Mouse (Mus musculus): ENCODE data around the gene Pxn. TPM values are rescaled to one million over a fixed set of nuclear protein-coding genes. Genes with fewer than 3 reads are reported as not detected.

Pxn gene
- polyA plus RNA-seq, 1 experiment from 2014 or later, result 32.6 TPM

Other genes with a start within 250 kb of the Pxn start
- gene Rnf10, start 233.8 kb upstream of the Pxn start, polyA plus RNA-seq (2016; fragmentation: Nextera tagmentation; extraction: Ambion mirVana), result 132 and 172 TPM in 2 replicates
- 49.6 and 55.1 TPM in 2 replicates for gene Coq5, start 227.0 kb upstream of the Pxn start, polyA plus RNA-seq (2016; fragmentation: Nextera tagmentation; extraction: Ambion mirVana)
- gene Dynll1, start 205.7 kb upstream of the Pxn start, polyA plus RNA-seq (2016; fragmentation: Nextera tagmentation; extraction: Ambion mirVana), result 1,684 and 1,740 TPM in 2 replicates
- 383 and 387 TPM in 2 replicates for gene Srsf9, start 179.5 kb upstream of the Pxn start, polyA plus RNA-seq (2016; fragmentation: Nextera tagmentation; extraction: Ambion mirVana)
- gene Gatc, start 165.5 kb upstream of the Pxn start, polyA plus RNA-seq (2016; fragmentation: Nextera tagmentation; extraction: Ambion mirVana), result 35.6 and 41.2 TPM in 2 replicates
- gene Triap1, start 165.5 kb upstream of the Pxn start, polyA plus RNA-seq (2016; fragmentation: Nextera tagmentation; extraction: Ambion mirVana), result 56.3 and 57.2 TPM in 2 replicates
- gene Cox6a1, start 157.7 kb upstream of the Pxn start, polyA plus RNA-seq (2016; fragmentation: Nextera tagmentation; extraction: Ambion mirVana), result 875 and 1,016 TPM in 2 replicates
- gene Msi1, start 77.1 kb upstream of the Pxn start, polyA plus RNA-seq (2016; fragmentation: Nextera tagmentation; extraction: Ambion mirVana), result 167 and 222 TPM in 2 replicates
- gene Pla2g1b, start 40.4 kb upstream of the Pxn start, polyA plus RNA-seq (2016; fragmentation: Nextera tagmentation; extraction: Ambion mirVana), result 0.51 TPM in 1 of 2 replicates, not detected in the other
- 17.2 and 17.3 TPM in 2 replicates for gene Sirt4, start 22.0 kb upstream of the Pxn start, polyA plus RNA-seq (2016; fragmentation: Nextera tagmentation; extraction: Ambion mirVana)
- 1,124 and 1,374 TPM in 2 replicates for gene Rplp0, start 52.8 kb downstream of the Pxn start, polyA plus RNA-seq (2016; fragmentation: Nextera tagmentation; extraction: Ambion mirVana)
- gene Gcn1l1, start 58.6 kb downstream of the Pxn start, polyA plus RNA-seq (2016; fragmentation: Nextera tagmentation; extraction: Ambion mirVana), result 56.9 and 57.5 TPM in 2 replicates
- gene Rab35, start 125.2 kb downstream of the Pxn start, polyA plus RNA-seq (2016; fragmentation: Nextera tagmentation; extraction: Ambion mirVana), result 13.3 and 15.7 TPM in 2 replicates
- 12.2 and 14.1 TPM in 2 replicates for gene Bicdl1, start 224.9 kb downstream of the Pxn start, polyA plus RNA-seq (2016; fragmentation: Nextera tagmentation; extraction: Ambion mirVana)

Data from hindbrain, embryonic 10.5 days (tissue).